Mouse (Mus musculus): ENCODE measurements around the gene Nav2. TPM values are rescaled to one million over a fixed set of nuclear protein-coding genes. Genes with fewer than 3 reads are reported as not detected.

Gene Nav2
- total and polyA plus RNA-seq, 2 experiments from 2014 or later = 16.3 to 44.0 TPM

DNA sequence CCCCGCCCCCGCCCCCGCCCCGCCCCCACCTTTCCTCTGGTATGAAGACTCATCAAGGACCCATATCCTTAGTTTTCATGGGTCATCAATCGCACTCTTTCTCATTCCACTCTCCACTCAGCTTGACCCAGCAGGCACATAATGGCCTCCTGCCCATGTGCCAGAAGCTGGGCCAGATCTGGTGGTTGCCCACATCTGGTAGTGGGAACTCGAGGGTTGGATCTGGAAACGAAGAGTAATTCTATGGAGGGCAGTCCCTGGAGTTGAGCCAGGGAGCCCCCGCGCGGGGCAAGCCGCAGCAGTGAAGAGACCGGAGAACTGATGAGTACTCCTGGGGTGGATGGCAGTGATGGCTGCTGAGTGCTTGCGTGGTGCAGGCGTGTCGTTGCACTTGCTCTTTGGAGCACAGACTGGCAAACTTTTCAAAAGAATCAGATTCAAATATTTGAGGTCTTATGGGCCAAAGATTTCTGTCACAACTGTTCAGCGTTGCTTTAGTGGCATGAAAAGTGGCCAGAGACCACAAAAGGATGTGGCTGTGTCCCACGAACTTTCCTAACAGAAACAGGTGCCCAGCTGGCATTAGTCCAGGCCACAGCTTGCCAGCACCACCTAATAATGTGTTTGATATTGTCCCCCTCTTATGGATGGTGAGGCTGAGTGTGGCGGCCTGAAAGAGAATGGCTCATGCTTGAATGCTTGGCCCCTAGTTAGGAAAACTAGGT is 449.1 kb downstream of the Nav2 start:
- H3K27ac ChIP-seq (ENCODE audit: low read depth, low read length) = no peak overlapping the region
- TF ChIP-seq CTCF (IDR thresholded peaks at IDR 0.05; ENCODE audit: low read depth) = no peak
- H3K9me3 ChIP-seq (ENCODE audit: low read length) = no peaks in the 10 kb centered on the region
- ATAC-seq (no peak), DNase-seq (no peak)
- WGBS = 71% methylated on average over 18 of the region's 18 CpGs
- no peaks in the 10 kb centered on the region for H3K36me3 ChIP-seq (ENCODE audit: insufficient read depth)
- H3K9ac ChIP-seq = no peak overlapping the region
- no peak overlapping the region for H3K4me2 ChIP-seq (ENCODE audit: low read depth)
- no peaks in the 10 kb centered on the region for H3K27me3 ChIP-seq (ENCODE audit: insufficient read depth, low read length)
- no peak overlapping the region for H3K4me3 ChIP-seq (ENCODE audit: low read depth, low read length)
- peaks cover 10% of the 10 kb centered on the region; the same call in 1 of the 2 replicates for H3K4me1 ChIP-seq (ENCODE audit: insufficient read depth)

DNA sequence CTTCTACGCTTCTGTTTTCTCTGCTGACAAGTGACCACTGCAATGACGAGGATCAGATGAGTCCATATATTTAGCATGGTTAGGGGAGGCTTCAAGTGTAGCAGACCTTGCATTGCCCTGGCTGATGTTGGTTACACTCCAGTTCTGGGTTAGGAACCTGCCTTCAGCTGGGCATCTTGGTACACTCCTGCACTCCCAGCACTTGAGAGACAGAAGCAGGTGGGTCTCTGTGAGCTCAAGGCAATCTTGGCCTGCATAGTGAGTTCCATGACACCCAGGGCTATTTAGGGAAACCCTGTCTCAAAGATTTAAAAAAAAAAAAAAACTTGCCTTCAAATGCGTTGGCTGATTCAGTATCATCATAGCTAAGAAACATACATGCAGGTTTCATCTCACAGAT is 450.6 kb downstream of the Nav2 start:
- no peak for TF ChIP-seq CTCF (IDR thresholded peaks at IDR 0.05; ENCODE audit: low read depth)
- ATAC-seq = no peak
- no peak for DNase-seq
- Histone ChIP-seq H3K4me1 (ENCODE audit: insufficient read depth) (peaks cover 6% of the 10 kb centered on the region; the same call in 1 of the 2 replicates), H3K36me3 (ENCODE audit: insufficient read depth) (no peaks in the 10 kb centered on the region), H3K4me2 (ENCODE audit: low read depth) (no peak overlapping the region), H3K4me3 (ENCODE audit: low read depth, low read length) (no peak overlapping the region), H3K27ac (ENCODE audit: low read depth, low read length) (no peak overlapping the region), H3K9ac (no peak overlapping the region), H3K9me3 (ENCODE audit: low read length) (no peaks in the 10 kb centered on the region), H3K27me3 (ENCODE audit: insufficient read depth, low read length) (no peaks in the 10 kb centered on the region)
- WGBS = 90% methylated on average over 3 of the region's 3 CpGs

DNA sequence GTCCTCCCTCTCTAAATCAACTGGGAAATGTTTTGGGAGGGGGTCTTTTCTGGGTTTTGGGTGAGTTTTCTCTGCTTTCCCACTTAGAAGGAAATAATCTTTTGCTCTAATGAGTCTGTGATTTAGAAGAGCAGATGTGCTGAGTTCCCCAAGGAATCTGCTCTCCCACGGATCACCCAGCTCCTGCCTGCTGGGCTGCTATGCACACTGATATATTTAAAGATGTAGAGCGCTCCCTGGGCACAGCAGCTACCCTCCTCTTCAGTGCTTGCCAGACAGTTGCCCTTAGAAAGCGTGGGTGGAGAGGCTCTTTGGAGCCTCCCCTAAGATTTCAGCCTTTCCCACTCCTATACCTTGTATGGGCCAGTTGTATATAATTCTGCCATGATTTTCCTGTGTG is 452.1 kb downstream of the Nav2 start:
- no peak overlapping the region for H3K27ac ChIP-seq (ENCODE audit: low read depth, low read length)
- no peak overlapping the region for H3K4me2 ChIP-seq (ENCODE audit: low read depth)
- WGBS = 62% methylated on average over 3 of the region's 3 CpGs
- ATAC-seq = peak; percentile 53; the same call in 1 of the 2 replicates
- H3K27me3 ChIP-seq (ENCODE audit: insufficient read depth, low read length) = no peaks in the 10 kb centered on the region
- H3K9ac ChIP-seq = no peak overlapping the region
- no peak for DNase-seq
- H3K36me3 ChIP-seq (ENCODE audit: insufficient read depth) = no peaks in the 10 kb centered on the region
- no peaks in the 10 kb centered on the region for H3K9me3 ChIP-seq (ENCODE audit: low read length)
- no peaks in the 10 kb centered on the region for H3K4me1 ChIP-seq (ENCODE audit: insufficient read depth)
- no peak overlapping the region for H3K4me3 ChIP-seq (ENCODE audit: low read depth, low read length)
- TF ChIP-seq CTCF (IDR thresholded peaks at IDR 0.05; ENCODE audit: low read depth) = no peak

DNA sequence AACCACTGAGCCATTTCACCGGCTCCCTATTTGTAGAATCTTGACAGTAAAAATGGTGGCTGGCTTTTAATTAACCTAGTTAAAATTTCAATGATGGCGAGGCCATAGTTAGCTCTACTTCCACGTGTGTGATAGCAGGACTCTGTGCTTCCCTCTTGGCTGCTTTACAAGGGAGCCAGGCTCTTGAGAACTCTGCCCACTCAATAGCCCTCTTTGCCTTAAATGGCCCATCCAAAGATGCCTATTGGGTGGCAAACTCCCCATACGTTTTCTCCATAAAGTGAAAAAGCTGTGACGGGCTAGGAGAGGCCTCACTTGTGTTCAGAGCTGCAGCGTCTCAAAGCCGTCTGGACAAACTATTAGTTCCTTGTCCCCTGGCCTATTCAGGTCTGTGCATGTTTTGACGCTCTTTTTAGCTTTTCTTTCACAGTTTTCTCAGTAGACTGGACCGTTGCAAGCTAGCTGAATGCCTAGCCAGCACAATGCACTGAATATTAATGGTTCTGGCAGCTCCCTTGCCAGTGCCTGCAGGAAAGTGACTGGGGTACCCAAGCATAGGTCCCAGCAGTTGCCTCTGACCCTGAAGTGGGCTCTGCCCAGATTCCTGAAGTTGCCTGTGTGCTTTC is 453.1 kb downstream of the Nav2 start:
- Histone ChIP-seq H3K4me3 (ENCODE audit: low read depth, low read length) (no peak overlapping the region), H3K36me3 (ENCODE audit: insufficient read depth) (no peaks in the 10 kb centered on the region), H3K4me1 (ENCODE audit: insufficient read depth) (no peaks in the 10 kb centered on the region), H3K27ac (ENCODE audit: low read depth, low read length) (no peak overlapping the region), H3K9ac (no peak overlapping the region), H3K27me3 (ENCODE audit: insufficient read depth, low read length) (no peaks in the 10 kb centered on the region), H3K4me2 (ENCODE audit: low read depth) (no peak overlapping the region), H3K9me3 (ENCODE audit: low read length) (no peaks in the 10 kb centered on the region)
- DNase-seq = no peak
- 17% methylated on average over 9 of the region's 9 CpGs for WGBS
- TF ChIP-seq CTCF (IDR thresholded peaks at IDR 0.05; ENCODE audit: low read depth) = no peak
- ATAC-seq = peak; percentile 42; the same call in 1 of the 2 replicates

DNA sequence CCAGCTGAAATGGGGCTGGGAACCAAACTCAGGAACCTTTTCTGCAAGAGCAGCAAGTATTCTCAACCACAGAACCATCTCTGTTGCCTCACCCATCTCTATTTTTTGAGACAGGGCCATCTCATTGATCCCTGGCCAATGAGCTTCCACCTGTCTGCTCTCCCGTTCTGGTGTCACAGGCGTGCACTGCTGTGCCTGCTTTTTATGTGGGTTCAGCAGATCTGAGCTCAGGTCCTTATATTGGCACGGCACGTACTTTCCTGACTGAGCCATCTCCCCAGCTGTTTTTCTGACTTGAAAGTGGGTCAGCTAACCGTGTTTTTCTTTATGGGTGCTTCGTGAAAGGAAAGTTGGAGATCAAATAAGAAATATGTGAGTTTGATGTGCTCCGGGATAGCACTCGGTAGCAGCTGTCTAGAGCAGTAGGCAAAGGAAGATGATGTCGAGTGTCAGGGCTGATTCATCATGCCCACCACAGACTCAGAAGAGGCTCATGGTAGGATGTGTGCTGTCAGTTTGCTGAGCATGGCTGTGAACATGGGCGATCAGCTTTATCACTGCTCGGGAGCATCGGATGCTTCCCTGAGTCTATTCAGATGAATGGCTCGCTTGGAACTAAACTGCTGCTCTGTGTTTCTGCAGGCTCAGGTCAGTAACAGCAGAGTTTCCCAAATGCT is 456.1 kb downstream of the Nav2 start:
- WGBS = 87% methylated on average over 13 of the region's 13 CpGs
- ATAC-seq (no peak), DNase-seq (no peak)
- H3K4me2 ChIP-seq (ENCODE audit: low read depth) = no peak overlapping the region
- no peak overlapping the region for H3K9ac ChIP-seq
- no peak overlapping the region for H3K4me3 ChIP-seq (ENCODE audit: low read depth, low read length)
- H3K4me1 ChIP-seq (ENCODE audit: insufficient read depth) = no peaks in the 10 kb centered on the region
- H3K27me3 ChIP-seq (ENCODE audit: insufficient read depth, low read length) = no peaks in the 10 kb centered on the region
- no peak overlapping the region for H3K27ac ChIP-seq (ENCODE audit: low read depth, low read length)
- H3K36me3 ChIP-seq (ENCODE audit: insufficient read depth) = no peaks in the 10 kb centered on the region
- no peaks in the 10 kb centered on the region for H3K9me3 ChIP-seq (ENCODE audit: low read length)
- TF ChIP-seq CTCF (IDR thresholded peaks at IDR 0.05; ENCODE audit: low read depth) = no peak

DNA sequence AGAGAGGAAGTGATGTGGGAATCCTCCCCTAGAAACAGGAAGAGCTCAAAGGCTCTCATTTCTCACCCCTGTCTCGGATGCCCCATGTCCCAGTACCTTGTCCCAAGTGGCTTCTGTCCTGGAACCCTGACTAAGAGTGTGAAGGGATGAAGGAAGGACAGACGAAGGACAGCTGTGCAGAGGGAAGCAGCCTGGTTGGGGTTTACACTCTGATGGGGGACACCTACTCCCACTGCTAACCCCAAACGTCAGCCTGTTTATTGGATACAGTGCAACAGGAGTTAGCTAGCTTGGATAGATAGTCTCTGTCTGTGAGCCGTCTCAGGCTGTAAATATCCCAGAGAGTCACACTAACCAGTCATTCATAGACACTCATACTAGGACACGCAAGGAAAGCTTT is 460.1 kb downstream of the Nav2 start:
- no peaks in the 10 kb centered on the region for H3K27me3 ChIP-seq (ENCODE audit: insufficient read depth, low read length)
- H3K4me3 ChIP-seq (ENCODE audit: low read depth, low read length) = no peak overlapping the region
- no peaks in the 10 kb centered on the region for H3K9me3 ChIP-seq (ENCODE audit: low read length)
- 80% methylated on average over 5 of the region's 5 CpGs for WGBS
- no peak overlapping the region for H3K9ac ChIP-seq
- H3K27ac ChIP-seq (ENCODE audit: low read depth, low read length) = no peak overlapping the region
- H3K36me3 ChIP-seq (ENCODE audit: insufficient read depth) = no peaks in the 10 kb centered on the region
- no peak overlapping the region for H3K4me2 ChIP-seq (ENCODE audit: low read depth)
- TF ChIP-seq CTCF (IDR thresholded peaks at IDR 0.05; ENCODE audit: low read depth) = no peak
- ATAC-seq (no peak), DNase-seq (no peak)
- H3K4me1 ChIP-seq (ENCODE audit: insufficient read depth) = no peaks in the 10 kb centered on the region

DNA sequence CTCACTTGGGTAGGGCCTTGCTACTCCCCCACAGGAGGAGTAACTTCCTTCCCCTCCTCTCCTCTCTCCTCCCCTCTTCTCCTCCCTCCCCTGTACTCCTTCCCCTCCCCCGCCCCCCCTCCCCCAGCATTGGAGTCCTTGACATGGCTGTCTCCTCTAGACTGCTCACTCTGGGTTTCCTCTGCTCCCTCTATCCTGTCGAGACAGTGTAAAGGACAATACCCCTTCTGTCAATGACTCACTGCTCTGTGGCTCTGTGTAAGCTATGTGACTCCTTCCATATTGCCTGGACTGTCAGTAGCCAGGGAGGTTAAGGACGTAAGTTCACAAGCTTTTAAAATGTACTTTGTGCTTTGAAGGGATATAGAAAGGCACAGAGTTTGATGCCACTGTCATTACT is 460.5 kb downstream of the Nav2 start:
- DNase-seq (no peak), ATAC-seq (no peak; the same call in 1 of the 2 replicates)
- TF ChIP-seq CTCF (IDR thresholded peaks at IDR 0.05; ENCODE audit: low read depth) = no peak
- H3K27ac ChIP-seq (ENCODE audit: low read depth, low read length) = no peak overlapping the region
- no peaks in the 10 kb centered on the region for H3K9me3 ChIP-seq (ENCODE audit: low read length)
- H3K27me3 ChIP-seq (ENCODE audit: insufficient read depth, low read length) = no peaks in the 10 kb centered on the region
- H3K4me1 ChIP-seq (ENCODE audit: insufficient read depth) = no peaks in the 10 kb centered on the region
- H3K4me3 ChIP-seq (ENCODE audit: low read depth, low read length) = no peak overlapping the region
- no peaks in the 10 kb centered on the region for H3K36me3 ChIP-seq (ENCODE audit: insufficient read depth)
- no peak overlapping the region for H3K9ac ChIP-seq
- WGBS = 68% methylated on average over 3 of the region's 3 CpGs
- no peak overlapping the region for H3K4me2 ChIP-seq (ENCODE audit: low read depth)
